Mouse (Mus musculus) C2C12 (cell line): ENCODE data around the gene Zfp239.

Source experiments
- CTCF ChIP-seq: IDR thresholded peaks from one replicate; pipeline ENCODE4 v1.5.1; 2011; ENCODE audit not compliant: control insufficient read depth, insufficient read depth, insufficient read length
- MAX ChIP-seq: IDR thresholded peaks from one replicate; pipeline ENCODE4 v1.6.1; 2011; ENCODE audit warnings: mild to moderate bottlenecking, control low read depth

DNA sequence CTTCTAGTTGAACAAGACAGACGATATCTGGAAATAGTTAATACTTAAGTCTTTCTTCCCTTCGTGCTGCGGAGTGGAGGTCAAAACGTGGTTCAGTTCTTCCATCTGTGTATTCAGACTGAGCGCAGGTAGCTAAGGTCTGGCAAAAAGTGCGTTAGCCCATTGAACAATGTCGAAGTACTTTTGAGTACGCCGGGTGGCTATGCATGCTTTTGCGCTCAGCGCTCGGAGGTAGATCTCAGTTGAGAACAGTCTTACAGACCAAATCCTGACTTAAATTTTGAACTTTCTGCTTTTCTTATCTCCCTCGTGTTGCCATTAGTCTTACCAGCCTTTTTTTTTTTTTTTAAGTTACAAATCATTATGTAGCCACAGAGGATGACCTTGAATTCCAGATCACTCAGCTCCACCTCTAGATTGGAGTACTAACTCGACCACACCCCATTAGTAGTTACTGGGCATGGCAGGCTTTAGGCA is 46.6 kb downstream of the Zfp239 start:
- TF ChIP-seq CTCF (no peak), MAX (no peak)
